Mouse (Mus musculus) heart, postnatal 14 days (tissue): ENCODE measurements at regions not wholly inside any gene's neighbourhood (a gene's known extent, or its start where the extent isn't known, plus 50 kb on each side); places are given as distances from the start of the nearest gene placed in this dataset.
"Not testable (repeated sequence)": the region's sequence is repeated elsewhere in the genome, so short reads cannot be mapped to it uniquely, and the experiment has no call there.

ENCODE experiments used
- DNase-seq, 2 experiments: peaks; one replicate each; pipeline ENCODE4 v3.0.0; 2021 to 2022
- intact Hi-C: fragments of 180-260 bp; cut with DNase I; formaldehyde crosslinking; loops from one replicate; pipeline ENCODE4 v1.15.1; 2025

- peak in 1 of 2 experiments; percentile 14 for DNase-seq
- intact Hi-C loops = no loop called here
Observed at GRCm38 (mm10) chr5:52023212-52023611, 167.1 kb downstream of the Dhx15 start.

GRCm38 (mm10) chr5:52016992-52017391, 173.3 kb downstream of the Dhx15 start:
- intact Hi-C loops = no loop called here
- no peak for DNase-seq

- no peak for DNase-seq
- intact Hi-C loops = no loop called here
Observed at GRCm38 (mm10) chr5:52015786-52016185, 174.5 kb downstream of the Dhx15 start.

GRCm38 (mm10) chr5:52010426-52010825, 179.9 kb downstream of the Dhx15 start:
- intact Hi-C loops = no loop called here
- no peak for DNase-seq

GRCm38 (mm10) chr5:52008942-52009341, 181.4 kb downstream of the Dhx15 start:
- intact Hi-C loops = no loop called here

GRCm38 (mm10) chr5:52006843-52007242, 183.5 kb downstream of the Dhx15 start:
- intact Hi-C loops = no loop called here
- no peak for DNase-seq

More at GRCm38 (mm10) chr5:52008942-52009341, 181.4 kb downstream of the Dhx15 start:
- DNase-seq = no peak

GRCm38 (mm10) chr5:51990847-51991610, 199.3 kb downstream of the Dhx15 start:
- DNase-seq = no peak
- intact Hi-C loops = no loop called here

- no peak for DNase-seq
Observed at GRCm38 (mm10) chr5:51989396-51989795, 200.9 kb downstream of the Dhx15 start.

GRCm38 (mm10) chr5:51988913-51989312, 201.4 kb downstream of the Dhx15 start:
- DNase-seq = no peak
- intact Hi-C loops = loop anchor here (5.0 kb wide), 1 partner anchor 48 kb away; no protein-coding TSS in a partner anchor

More at GRCm38 (mm10) chr5:51989396-51989795, 200.9 kb downstream of the Dhx15 start:
- intact Hi-C loops = loop anchor here (5.0 kb wide), 1 partner anchor 48 kb away; no protein-coding TSS in a partner anchor

GRCm38 (mm10) chr5:51984966-51985365, 205.3 kb downstream of the Dhx15 start:
- intact Hi-C loops = loop anchor here (5.0 kb wide), 1 partner anchor 52 kb away; no protein-coding TSS in a partner anchor

GRCm38 (mm10) chr5:51982780-51983179, 207.5 kb downstream of the Dhx15 start:
- intact Hi-C loops = no loop called here
- DNase-seq = no peak

More at GRCm38 (mm10) chr5:51984966-51985365, 205.3 kb downstream of the Dhx15 start:
- DNase-seq = peak; percentile 9 to 28

- intact Hi-C loops = no loop called here
- no peak for DNase-seq
Observed at GRCm38 (mm10) chr5:51980901-51981300, 209.4 kb downstream of the Dhx15 start.

GRCm38 (mm10) chr5:51952499-51952898, 237.8 kb downstream of the Dhx15 start:
- no peak for DNase-seq
- intact Hi-C loops = no loop called here

- intact Hi-C loops = no loop called here
- no peak for DNase-seq
Observed at GRCm38 (mm10) chr5:51949996-51950395, 240.3 kb downstream of the Dhx15 start.

GRCm38 (mm10) chr5:51946062-51946461, 244.3 kb downstream of the Dhx15 start:
- DNase-seq = no peak
- intact Hi-C loops = no loop called here

GRCm38 (mm10) chr5:51941925-51942291, 248.4 kb downstream of the Dhx15 start:
- DNase-seq, intact Hi-C loops: not testable (repeated sequence)

GRCm38 (mm10) chr5:51941255-51941924, 248.9 kb downstream of the Dhx15 start:
- intact Hi-C loops = no loop called here
- peak in 1 of 2 experiments; percentile 18 for DNase-seq

- intact Hi-C loops = no loop called here
- DNase-seq = no peak
Observed at GRCm38 (mm10) chr5:51938845-51939244, 251.5 kb downstream of the Dhx15 start.

GRCm38 (mm10) chr5:51937320-51937719, 253.0 kb downstream of the Dhx15 start:
- intact Hi-C loops = no loop called here
- DNase-seq = no peak

GRCm38 (mm10) chr5:51935391-51936354, 254.6 kb downstream of the Dhx15 start:
- DNase-seq = no peak

More at GRCm38 (mm10) chr5:51935391-51936354, 254.6 kb downstream of the Dhx15 start:
- intact Hi-C loops = no loop called here
